Mouse (Mus musculus): ENCODE measurements around the gene Nrxn3.

GRCm38 (mm10) chr12:89918138-89918829 lies 1195.6 kb downstream of the Nrxn3 start:
- TF ChIP-seq CTCF (IDR thresholded peaks at IDR 0.05; ENCODE audit: low read depth) (no peak), EP300 (IDR thresholded peaks at IDR 0.05; ENCODE audit: low read depth) (no peak)

All from liver, postnatal 0 days (tissue).